Mouse (Mus musculus): ENCODE measurements at regions not wholly inside any gene's neighbourhood (a gene's known extent, or its start where the extent isn't known, plus 50 kb on each side); places are given as distances from the start of the nearest gene placed in this dataset.
A peak's percentile ranks its signal among the peaks of the same experiment; 100 is the strongest.
"Not testable (repeated sequence)": the region's sequence is repeated elsewhere in the genome, so short reads cannot be mapped to it uniquely, and the experiment has no call there.

DNA sequence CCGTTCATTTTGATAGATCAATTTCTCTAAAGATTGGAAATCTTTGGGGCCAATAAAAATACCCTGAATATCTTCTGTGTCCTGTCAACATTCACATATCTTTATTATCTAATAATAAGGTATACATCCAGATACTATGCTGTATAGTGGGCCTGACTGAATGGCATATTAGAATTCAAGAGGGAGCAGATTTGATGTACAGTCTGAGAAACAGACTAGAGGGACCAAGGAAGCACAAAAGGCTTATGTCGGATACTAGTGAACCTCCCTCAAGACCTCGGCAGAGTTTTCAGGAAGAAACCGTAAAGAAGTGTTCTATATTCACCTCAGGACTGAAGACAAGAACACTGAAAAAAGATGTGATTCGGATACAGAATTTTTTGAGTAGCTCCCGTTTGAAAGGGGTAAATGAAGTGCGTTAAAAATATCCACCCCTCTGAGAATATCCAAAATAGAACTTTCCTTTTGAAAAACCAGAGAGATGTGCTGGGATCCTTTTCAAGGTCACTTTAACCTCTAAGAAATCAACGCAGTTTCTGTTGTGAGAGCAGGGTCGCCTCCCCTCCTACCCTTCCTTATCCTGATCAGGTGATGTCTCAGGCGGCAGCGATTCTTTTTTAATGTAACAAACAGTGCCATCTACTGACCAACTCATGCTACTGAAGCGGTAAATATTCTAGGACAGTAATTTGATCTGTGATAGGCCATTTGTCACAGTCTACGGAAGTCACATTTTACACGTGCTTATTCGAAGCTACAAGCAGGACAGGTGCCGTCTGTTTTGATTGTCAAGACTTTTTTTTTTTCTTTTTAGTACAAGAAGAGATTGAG lies 485.1 kb upstream of the Hsf2 start:
- DNase-seq (ENCODE audit: low read depth, low spot score): peak; percentile 63

DNA sequence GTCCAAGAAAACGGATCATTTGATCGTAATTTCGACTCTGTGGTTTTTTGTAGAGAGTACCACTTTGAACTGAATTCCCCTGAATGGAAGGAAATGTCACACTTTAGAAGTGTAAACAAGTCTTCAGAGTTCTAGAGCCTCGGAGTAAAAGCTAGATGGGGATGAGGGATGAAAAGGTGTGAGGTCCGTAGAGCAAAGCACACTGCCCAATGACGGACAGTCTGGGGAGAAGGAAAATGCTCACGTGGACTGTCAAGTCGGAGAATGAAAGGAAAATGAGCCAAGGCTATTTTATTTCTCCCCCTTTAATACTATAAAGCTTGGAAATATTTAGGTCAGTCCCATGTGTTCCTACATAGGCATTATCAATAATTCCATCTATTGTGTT lies 484.5 kb upstream of the Hsf2 start:
- DNase-seq (ENCODE audit: low read depth, low spot score): no peak

DNA sequence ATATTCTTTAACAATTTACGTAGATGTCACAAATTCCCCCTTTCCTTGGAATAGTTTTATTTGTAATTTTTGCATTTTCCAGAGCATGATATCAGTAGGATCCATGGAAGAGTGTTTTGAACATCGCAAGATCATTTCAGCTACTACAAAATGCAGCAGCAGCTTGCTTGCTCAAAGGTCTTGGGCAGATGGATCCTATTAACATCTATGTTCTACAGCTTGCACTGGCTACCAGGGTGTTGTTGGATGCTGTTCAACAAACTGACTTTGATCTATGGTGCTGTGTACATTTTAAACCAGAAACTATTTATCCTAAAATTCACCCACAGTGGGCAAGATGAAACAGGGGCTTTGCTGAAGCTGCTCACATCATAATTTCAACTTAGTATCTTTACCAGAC lies 448.5 kb upstream of the Hsf2 start:
- DNase-seq (ENCODE audit: low read depth, low spot score): no peak

DNA sequence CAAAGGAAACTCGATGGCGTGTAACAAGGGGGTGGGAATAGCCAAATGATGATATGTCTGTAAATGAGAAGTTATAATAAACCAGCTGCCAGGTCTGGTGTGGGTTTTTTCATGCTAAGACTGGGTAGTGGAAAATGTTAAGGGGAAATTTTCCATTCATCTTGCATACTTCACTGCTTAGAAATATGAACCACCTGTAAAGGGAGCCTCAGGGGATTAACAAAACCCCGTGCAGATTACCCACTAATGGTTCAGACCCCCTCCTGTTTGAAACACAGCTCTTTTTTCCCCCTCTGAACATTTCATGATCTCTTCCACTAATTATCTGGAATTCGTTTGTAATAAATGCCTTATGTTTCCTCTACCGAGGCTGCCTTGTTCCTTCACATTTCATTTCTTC lies 446.0 kb upstream of the Hsf2 start:
- no peak for DNase-seq (ENCODE audit: low read depth, low spot score)

DNA sequence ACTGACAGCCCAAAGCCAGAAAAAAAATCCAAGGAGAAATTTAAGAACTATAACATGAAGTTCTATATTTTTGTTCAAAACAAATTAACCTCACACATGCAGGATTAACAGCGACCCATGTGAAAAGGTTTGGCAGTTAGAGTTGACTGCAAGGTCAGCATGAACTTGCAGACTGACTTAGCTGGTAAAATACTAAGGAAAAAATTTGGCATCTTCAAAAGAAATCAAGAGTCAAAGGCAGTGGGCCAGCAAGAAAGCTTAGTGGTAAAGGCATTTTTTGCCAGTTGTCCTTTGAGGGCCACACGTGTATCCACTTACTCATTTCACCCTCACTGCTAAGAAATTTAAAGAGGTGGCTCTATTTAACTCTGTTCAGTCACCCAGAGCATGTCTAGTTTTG lies 440.2 kb upstream of the Hsf2 start:
- no peak for DNase-seq (ENCODE audit: low read depth, low spot score)

DNA sequence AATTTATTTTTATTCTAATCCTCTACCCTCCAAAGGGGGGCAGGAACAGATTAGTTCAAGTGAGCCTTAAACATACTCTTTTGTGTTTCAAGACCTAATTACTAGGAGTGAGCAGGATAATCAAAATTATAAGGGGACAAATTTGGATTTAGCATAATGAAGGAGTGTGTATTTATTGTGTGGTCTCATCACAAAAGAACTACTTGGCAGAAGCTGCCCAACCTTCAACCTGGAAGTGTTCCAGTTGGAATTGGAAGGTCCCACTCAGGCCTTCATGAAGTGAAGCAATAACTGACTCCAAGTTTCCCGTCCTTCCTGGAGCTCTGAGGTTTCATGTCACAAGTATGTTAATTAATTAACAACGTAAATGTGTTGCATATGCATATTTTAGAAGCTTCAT lies 439.3 kb upstream of the Hsf2 start:
- DNase-seq (ENCODE audit: low read depth, low spot score): no peak

DNA sequence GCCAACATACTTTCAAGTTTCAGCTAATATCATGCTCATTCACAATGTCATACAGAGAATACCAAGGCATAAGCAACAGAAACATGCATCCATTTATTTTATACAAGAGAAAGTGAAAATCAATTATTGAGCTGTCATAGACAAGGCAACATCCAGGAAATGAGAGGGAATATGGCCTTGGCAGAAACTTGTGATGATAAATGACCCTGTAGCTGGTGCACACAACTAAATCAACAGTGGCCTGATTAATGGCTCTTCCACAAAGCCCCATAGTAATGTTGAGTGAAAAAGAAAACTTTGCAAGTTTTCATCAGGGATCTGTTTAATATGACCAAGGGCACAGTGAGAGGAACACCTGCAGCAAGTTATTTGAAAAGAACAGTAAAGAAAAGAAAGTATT lies 438.5 kb upstream of the Hsf2 start:
- no peak for DNase-seq (ENCODE audit: low read depth, low spot score)

DNA sequence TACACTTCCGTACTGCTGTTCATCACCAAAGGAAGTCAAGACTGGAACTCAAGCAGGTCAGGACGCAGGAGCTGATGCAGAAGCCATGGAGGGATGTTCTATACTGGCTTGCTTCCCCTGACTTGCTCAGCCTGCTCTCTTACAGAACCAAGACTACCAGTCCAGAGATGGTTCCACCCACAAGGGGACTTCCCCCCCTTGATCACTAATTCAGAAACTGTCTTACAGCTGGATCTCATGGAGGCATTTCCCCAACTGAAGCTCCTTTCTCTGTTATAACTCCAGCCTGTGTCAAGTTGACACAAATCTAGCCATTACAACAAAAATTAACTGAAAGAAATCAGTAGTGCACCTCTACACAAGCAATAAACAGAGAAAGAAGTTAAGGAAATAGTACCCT lies 432.8 kb upstream of the Hsf2 start:
- DNase-seq (ENCODE audit: low read depth, low spot score): not testable (repeated sequence)

DNA sequence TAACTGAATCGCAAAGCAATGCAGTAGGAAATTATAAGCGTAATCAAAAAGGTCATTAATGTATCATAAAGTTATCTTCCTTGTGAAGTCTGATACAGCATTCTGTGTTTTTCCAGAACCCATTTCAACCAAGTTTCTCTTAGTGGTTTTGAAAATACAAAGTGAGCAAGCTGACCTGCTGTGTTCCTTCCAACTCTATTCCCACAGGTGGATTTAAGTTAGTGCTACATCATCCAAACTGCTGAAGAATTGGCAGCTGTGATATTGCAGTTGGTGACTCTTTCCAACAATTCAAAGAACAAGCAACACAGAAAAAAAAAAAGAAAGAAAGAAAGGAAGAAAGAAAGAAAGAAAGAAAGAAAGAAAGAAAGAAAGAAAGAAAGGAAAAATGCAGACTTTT lies 396.1 kb upstream of the Hsf2 start:
- DNase-seq (ENCODE audit: low read depth, low spot score): no peak

DNA sequence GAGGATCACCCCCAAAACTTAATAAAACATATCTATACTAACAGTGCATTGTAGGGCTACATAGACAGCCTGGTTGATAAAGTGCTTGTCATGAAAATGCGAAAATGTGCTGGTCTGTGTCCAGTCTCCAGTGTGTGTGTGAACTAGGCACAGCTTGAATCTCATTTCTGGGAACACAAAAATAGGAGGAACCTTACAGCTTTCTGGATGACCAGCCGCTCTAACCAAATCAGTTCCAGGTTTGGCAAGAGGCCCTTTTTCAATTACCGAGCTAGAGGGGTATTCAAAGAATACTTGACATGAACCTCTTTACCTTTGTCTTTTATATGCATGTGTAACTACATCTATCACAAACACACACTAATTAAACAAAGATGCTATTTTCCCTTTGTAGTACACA lies 390.3 kb upstream of the Hsf2 start:
- DNase-seq (ENCODE audit: low read depth, low spot score): no peak

DNA sequence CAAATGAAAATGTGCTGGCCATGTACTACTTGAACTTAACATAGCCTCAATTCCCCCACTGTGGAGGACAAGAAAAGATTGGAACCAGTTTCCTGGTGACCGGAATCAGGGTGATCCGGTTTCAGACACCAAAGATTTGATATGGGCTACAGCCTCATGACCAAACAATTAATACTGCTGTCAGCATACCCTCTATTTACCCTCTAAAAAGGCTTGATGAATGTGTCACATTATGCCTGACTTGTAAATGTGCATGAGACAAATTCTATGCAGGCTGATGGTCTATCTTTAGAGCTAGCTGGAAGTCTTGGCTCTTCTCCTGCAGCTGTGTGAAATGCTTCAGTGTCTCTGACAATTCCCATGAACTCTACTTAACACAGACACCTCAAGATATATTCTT lies 372.8 kb upstream of the Hsf2 start:
- DNase-seq (ENCODE audit: low read depth, low spot score): peak; percentile 10

DNA sequence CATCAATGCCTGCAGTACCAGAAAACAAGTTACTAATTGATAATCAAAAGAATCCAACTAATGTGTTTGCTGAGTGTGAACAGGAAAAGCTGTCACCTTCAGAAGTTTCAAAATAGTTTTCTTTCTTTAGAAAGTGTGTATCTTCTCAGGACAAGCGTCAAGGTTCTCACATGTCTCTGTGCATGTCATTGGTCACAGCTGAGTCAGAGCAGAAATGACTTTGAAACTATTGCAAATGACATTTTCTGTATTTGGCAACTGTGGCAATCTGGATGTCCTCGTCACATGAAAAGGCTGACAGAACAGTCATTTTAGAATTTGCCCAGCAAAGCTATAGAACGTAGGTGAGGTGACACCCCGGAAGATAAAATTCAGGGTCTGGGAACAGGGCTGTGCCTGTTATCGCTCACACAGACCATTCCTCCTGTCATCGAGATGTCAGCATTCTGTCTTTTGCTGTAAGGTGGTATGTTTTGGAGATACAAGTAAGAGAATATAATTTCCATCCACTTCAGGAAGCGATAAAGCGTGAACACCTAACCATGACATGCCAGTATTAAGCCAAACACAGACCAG lies 371.4 kb upstream of the Hsf2 start:
- no peak for DNase-seq (ENCODE audit: low read depth, low spot score)

DNA sequence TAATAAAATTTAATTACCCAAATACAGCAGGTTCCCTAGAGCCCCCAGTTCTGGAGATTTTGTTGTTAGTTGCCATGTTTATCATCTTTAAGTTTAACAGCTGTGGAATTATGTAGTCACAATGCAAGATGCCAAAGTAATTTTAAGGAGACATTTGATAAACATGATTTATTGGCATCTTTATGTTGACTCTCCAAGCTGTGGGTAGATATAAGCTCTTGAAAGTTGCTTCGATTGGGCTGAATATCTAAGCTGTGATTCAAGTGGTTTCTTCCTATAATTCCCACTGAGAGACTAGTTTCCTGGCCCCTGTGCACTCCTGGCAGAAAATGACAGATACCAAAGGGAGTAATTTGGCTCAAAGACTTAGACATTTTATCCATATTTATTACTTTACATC lies 364.7 kb upstream of the Hsf2 start:
- no peak for DNase-seq (ENCODE audit: low read depth, low spot score)

DNA sequence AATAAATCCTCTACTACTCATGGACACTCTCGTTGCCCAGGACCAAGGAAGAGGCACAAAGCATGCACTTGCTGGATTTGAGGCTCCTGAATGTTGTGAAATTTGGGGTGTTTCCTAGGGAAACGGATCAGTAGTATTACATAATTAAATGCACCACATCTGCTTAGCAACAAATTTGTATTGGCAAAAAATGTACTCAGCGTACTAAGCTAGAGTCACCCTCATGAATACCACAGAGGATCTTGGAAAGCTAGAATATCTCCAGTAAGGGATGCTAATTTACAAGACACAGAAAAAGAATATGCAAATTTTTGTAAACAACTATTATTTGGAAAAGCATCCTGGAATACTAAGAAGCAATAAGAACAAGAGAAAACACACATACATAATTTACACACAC lies 359.0 kb upstream of the Hsf2 start:
- peak; percentile 6 for DNase-seq (ENCODE audit: low read depth, low spot score)

DNA sequence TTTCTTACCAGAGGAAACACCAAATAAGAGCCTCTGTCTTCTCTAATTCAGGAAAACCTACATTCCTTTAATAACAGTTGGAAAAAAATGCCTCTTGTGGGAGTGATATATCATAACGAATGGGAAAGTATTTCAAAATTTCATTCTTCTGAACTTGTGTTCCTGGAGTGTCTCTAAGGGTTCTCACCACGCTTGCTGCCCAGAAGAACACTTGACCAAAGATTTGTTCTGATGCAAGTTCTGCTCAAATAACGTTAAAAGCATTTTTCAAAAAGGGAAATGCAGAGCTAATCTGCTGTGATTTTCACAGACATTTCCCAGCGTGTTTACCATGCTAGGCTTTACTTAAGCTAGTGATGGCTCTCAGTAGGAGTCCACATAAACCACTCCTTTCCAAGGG lies 329.8 kb upstream of the Hsf2 start:
- DNase-seq (ENCODE audit: low read depth, low spot score): no peak

DNA sequence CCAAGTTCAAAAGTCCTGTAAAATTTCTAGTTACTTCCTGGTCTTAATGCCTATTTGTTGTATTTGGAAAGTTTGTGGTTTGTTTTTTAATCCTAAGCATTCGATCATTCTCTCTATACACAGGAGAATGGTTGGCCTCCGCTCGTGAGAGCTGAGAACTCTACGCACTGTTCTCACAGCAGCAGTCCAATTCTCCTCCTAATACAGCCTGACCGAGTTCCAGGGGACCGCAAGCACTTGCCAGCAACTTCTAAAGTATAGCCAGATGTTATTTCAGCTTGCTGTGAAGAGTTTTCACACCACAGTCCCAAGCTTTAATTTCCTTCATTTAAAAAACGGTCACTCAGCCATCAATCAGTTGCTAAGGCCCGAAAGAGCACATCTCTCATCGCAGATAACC lies 329.3 kb upstream of the Hsf2 start:
- DNase-seq (ENCODE audit: low read depth, low spot score): no peak

DNA sequence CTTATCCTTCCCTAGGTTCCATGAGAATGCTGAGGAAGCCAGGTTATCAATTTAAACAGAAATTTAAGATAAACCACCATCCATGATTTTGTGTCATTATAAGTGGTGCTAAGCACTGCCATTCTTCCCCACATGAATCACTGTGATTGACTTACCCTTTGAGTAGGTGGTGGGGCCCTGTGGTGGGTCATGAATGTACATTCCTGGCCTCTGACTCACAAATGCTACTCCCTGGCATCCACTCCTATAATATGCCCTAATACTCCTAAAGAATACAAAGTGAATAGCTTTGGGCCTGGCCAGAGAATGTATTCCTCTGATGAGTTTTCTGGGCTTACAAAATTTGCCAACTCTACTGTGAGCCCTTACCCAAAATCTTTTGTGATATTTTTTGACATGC lies 325.6 kb upstream of the Hsf2 start:
- DNase-seq (ENCODE audit: low read depth, low spot score): no peak

DNA sequence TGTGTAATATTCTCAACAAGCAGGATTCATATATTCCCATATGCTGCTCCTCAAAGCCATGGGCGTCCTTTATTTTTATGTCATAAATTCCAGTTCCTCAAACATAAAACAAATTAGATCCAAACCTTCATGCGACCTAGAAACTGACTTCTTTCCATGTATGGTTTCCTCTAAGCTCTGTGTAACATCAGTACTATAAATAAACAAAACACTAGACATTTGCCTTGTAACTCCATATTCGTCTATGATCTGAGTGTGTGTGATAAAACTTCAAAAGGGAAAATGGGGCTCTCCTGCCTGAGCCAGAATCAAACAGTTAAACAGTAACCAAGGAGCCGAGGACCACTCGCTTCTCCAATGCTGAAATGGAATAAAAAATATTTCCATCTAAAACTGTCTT lies 322.8 kb upstream of the Hsf2 start:
- no peak for DNase-seq (ENCODE audit: low read depth, low spot score)

DNA sequence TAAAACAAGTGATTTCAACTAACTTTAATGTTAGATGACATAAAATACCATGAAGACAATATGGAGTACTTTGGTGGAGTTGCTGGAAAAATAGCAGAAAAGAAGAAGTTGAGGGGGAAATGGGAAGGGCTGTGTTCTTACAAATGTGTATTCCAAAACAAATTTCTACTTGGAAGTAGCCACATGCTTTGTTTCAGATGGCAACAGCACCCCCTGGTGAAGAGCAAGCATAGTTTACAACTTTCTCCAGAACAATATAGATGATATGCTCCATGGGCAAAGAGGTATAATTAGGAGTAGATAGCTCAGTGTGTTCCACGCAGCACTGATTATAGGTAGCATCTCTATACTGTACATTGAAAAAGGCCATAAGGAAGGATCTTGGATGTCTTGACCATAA lies 302.6 kb upstream of the Hsf2 start:
- peak; percentile 68 for DNase-seq (ENCODE audit: low read depth, low spot score)

DNA sequence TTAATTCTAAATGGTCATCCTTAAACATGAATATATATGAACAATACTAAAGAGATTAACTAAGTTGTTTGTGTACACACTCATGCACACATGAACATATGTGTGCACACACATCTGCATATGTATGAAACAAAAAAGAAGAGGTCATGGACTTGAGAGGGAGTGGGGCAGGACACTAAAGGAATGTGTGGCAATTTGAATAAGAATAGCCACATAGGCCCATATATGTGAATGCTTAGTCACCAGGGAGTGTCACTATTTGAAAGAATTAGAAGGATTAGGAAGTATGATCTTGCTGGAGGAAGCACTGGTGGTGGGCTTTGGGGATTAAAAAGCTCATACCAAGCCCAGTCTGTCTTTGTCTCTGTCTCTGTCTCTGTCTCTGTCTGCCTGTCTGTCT lies 275.5 kb upstream of the Hsf2 start:
- DNase-seq (ENCODE audit: low read depth, low spot score): no peak

DNA sequence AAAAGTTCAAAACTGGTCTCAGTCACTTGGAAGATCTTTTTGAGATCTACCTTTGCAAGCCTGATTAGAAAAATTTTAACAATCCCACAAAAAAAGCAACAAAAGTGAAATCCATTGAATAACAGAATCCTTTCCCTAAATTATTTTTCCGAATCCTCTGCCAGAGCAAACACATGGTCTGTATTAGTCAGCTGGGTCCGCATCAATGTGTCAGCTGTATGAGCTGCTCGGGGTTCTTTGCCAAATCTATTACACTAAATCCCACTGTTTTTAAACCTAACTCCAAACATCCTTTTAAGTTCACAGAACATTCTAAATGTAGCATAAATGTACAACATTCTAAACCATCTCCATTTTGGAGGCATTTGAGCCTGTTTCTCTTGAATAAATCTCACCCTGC lies 255.1 kb upstream of the Hsf2 start:
- peak; percentile 38 for DNase-seq (ENCODE audit: low read depth, low spot score)

DNA sequence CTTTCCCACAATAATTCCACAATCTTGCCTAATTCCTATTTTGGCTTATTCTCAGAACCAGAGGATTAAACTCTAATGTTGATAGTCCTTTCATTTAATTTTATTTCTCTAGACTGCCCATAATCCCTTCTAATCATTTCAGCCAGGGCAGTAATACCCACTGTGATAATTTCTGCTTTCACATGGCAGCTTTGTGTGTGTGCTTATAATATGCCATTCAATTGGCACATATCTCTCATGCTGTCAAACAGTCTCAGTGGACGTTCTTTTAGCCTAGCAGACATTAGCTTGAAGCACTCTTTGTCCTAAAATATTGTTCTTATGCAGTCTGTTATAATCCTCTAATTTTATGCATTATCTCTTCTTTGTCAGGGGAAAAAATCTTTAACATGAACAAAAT lies 205.0 kb upstream of the Hsf2 start:
- no peak for DNase-seq (ENCODE audit: low read depth, low spot score)

DNA sequence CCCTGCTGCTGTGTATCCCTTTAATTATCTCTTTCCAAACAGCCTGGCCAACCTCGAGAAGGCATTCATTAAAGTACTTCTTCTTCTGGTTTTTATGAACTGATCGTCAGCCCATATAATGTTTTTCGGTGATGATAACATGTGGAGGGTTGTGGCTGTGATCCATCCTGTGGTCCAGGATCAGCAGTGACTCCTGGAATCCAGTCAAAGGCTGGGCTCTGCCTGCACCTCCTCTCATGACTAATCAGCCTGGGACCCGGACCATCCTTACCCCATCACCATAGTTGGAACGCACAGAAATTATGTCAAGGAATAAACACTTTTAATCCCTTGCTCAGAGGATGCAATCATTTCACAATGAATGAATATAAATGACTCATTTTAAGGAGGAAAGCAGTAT lies 203.3 kb upstream of the Hsf2 start:
- DNase-seq (ENCODE audit: low read depth, low spot score): no peak

DNA sequence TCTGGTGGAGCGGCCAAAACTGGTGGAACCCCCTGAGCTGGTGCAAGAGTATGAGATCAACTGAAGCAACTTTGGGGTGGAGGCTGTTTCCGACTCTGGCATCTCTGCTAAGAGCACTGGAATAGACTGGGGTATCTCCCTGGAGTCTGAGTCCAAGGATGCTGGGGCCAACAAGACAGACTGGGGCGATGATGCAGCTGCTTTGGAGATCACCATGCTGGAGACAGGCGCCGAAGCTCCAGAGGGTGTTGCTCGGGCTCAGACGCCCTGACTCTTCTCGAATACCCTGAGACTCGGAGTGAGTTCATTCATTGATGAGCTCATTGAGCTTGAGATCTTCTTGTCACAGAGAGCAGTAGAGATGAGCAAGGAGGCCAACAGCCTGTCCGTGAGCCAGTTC lies 194.6 kb upstream of the Hsf2 start:
- no peak for DNase-seq (ENCODE audit: low read depth, low spot score)
